ENCODE assay signal across 11 mouse cellular contexts in genomic region chr10:78353196-78353595, GRCm38 (mm10). TPM values are rescaled to one million over a fixed set of nuclear protein-coding genes. Genes with fewer than 3 reads are reported as not detected.
DNase-seq lines count a peak whose midpoint lies in the region; ATAC-seq and TF ChIP-seq lines count a peak whose summit lies in the region.
"Had no signal": no experiment of that assay in that cellular context is flagged by ENCODE, and none has a peak within 500 bp of the region (broad histone marks: within the 10 kb centered on the region; RNA-seq: fewer than 3 reads in every experiment).

No protein-coding gene starts in this region.

- peaks cover 3% of the 10 kb centered on the region; the same call in 1 of the 2 replicates for H3K36me3 ChIP-seq in forebrain, embryonic 10.5 days (replicated peaks)
- H3K36me3 ChIP-seq in forebrain, embryonic 16.5 days (ENCODE audit: control insufficient read depth, insufficient read depth), result no peaks in the 10 kb centered on the region
- no peaks in the 10 kb centered on the region for H3K36me3 ChIP-seq in forebrain, postnatal 0 days (ENCODE audit: insufficient read depth)
- 0 out of 2 replicates have a peak, but pooled peaks cover 4% of the 10 kb centered on the region for H3K36me3 ChIP-seq in liver, postnatal 0 days (replicated peaks; ENCODE audit: insufficient read depth, low read length)
- H3K36me3 ChIP-seq: stomach, embryonic 15.5 days had no signal

- no peak for TF ChIP-seq EP300 in liver, postnatal 0 days (IDR thresholded peaks at IDR 0.05; ENCODE audit: low read depth)

- no peak for TF ChIP-seq CTCF in left cerebral cortex, adult 2 months (IDR thresholded peaks at IDR 0.05)
- TF ChIP-seq CTCF in forebrain, postnatal 0 days (IDR thresholded peaks at IDR 0.05; ENCODE audit: low read depth), result no peak
- TF ChIP-seq CTCF in liver, postnatal 0 days (IDR thresholded peaks at IDR 0.05; ENCODE audit: low read depth), result no peak

- no peak overlapping the region for H3K9ac ChIP-seq in forebrain, embryonic 16.5 days (replicated peaks; ENCODE audit: low read depth, low read length)
- H3K9ac ChIP-seq in forebrain, postnatal 0 days, result peak overlapping the region; percentile 97; the same call in 1 of the 2 replicates
- no peak overlapping the region for H3K9ac ChIP-seq in liver, postnatal 0 days (replicated peaks)

- H3K4me2 ChIP-seq in forebrain, embryonic 16.5 days (ENCODE audit: low read length), result no peak overlapping the region
- peak overlapping the region; percentile 85 for H3K4me2 ChIP-seq in forebrain, postnatal 0 days (ENCODE audit: low read depth)
- H3K4me2 ChIP-seq in liver, postnatal 0 days (ENCODE audit: low read depth, low read length), result no peak overlapping the region

- peak overlapping the region; percentile 95; the same call in 1 of the 2 replicates for H3K27ac ChIP-seq in forebrain, embryonic 10.5 days
- no peak overlapping the region for H3K27ac ChIP-seq in forebrain, embryonic 16.5 days (ENCODE audit: low read length)
- H3K27ac ChIP-seq in left cerebral cortex, adult 2 months, result peak overlapping the region; percentile 91
- H3K27ac ChIP-seq in forebrain, postnatal 0 days (ENCODE audit: low read depth, low read length), result peak overlapping the region; percentile 80; the same call in 1 of the 2 replicates
- no peak overlapping the region for H3K27ac ChIP-seq in liver, postnatal 0 days (ENCODE audit: low read depth)

- no peak overlapping the region for H3K4me3 ChIP-seq in forebrain, embryonic 10.5 days
- H3K4me3 ChIP-seq in forebrain, embryonic 16.5 days (replicated peaks; ENCODE audit: low read length), result no peak overlapping the region
- no peak overlapping the region; the same call in 1 of the 2 replicates for H3K4me3 ChIP-seq in left cerebral cortex, adult 2 months
- peak overlapping the region; percentile 87; the same call in 1 of the 2 replicates for H3K4me3 ChIP-seq in forebrain, postnatal 0 days (ENCODE audit: low read depth, low read length)
- H3K4me3 ChIP-seq in liver, postnatal 0 days (ENCODE audit: low read depth, low read length), result no peak overlapping the region

- H3K9me3 ChIP-seq in forebrain, embryonic 10.5 days, result no peaks in the 10 kb centered on the region
- H3K9me3 ChIP-seq in forebrain, embryonic 16.5 days (ENCODE audit: control insufficient read depth, low read length), result no peaks in the 10 kb centered on the region
- no peaks in the 10 kb centered on the region for H3K9me3 ChIP-seq in forebrain, postnatal 0 days (ENCODE audit: low read length)
- H3K9me3 ChIP-seq in liver, postnatal 0 days (ENCODE audit: low read length), result no peaks in the 10 kb centered on the region
- H3K9me3 ChIP-seq: stomach, embryonic 15.5 days had no signal

- intact Hi-C loops in left cerebral cortex, adult 2 months (cut with DNase I), result loop anchor here (2.0 to 5.0 kb wide), 2 partner anchors 36 to 51 kb away; no protein-coding TSS in a partner anchor

- 56% methylated on average over 4 of the region's 4 CpGs for WGBS in forebrain, embryonic 10.5 days
- 82% methylated on average over 4 of the region's 4 CpGs for WGBS in forebrain, embryonic 16.5 days
- 79% methylated on average over 4 of the region's 4 CpGs for WGBS in forebrain, postnatal 0 days
- 70% methylated on average over 4 of the region's 4 CpGs for WGBS in liver, postnatal 0 days (ENCODE audit: insufficient replicate concordance)

- peaks cover 38% of the 10 kb centered on the region for H3K4me1 ChIP-seq in forebrain, embryonic 10.5 days
- peaks cover 26% of the 10 kb centered on the region for H3K4me1 ChIP-seq in forebrain, embryonic 16.5 days (replicated peaks; ENCODE audit: control insufficient read depth, insufficient read depth, low read length)
- H3K4me1 ChIP-seq in forebrain, postnatal 0 days (ENCODE audit: insufficient read depth), result peaks cover 9% of the 10 kb centered on the region; the same call in 1 of the 2 replicates
- peaks cover 9% of the 10 kb centered on the region for H3K4me1 ChIP-seq in liver, postnatal 0 days (ENCODE audit: insufficient read depth)

- ATAC-seq in forebrain, embryonic 16.5 days, result no peak
- ATAC-seq in forebrain, postnatal 0 days, result no peak
- ATAC-seq in liver, postnatal 0 days, result no peak

- 0 out of 2 replicates have a peak, but pooled peaks cover 5% of the 10 kb centered on the region for H3K27me3 ChIP-seq in forebrain, embryonic 10.5 days (ENCODE audit: poor library complexity, severe bottlenecking)
- H3K27me3 ChIP-seq in forebrain, embryonic 16.5 days (replicated peaks; ENCODE audit: control insufficient read depth, insufficient read depth, low read length), result no peaks in the 10 kb centered on the region
- no peaks in the 10 kb centered on the region for H3K27me3 ChIP-seq in forebrain, postnatal 0 days (ENCODE audit: insufficient read depth, low read length)
- H3K27me3 ChIP-seq in liver, postnatal 0 days (ENCODE audit: insufficient read depth, low read length), result peaks cover 24% of the 10 kb centered on the region
- H3K27me3 ChIP-seq: stomach, embryonic 15.5 days had no signal

- no peak for DNase-seq in forebrain, embryonic 10.5 days (ENCODE audit: extremely low spot score, low spot score)
- DNase-seq in left cerebral cortex, adult 2 months (ENCODE audit: extremely low spot score in 1 of 2, low spot score in 2 of 2), result no peak
- DNase-seq in left cerebral cortex, adult 18-20 months (ENCODE audit: low spot score in 2 of 2), result no peak
- DNase-seq in forebrain, postnatal 0 days, result no peak
- peak; percentile 26 for DNase-seq in neural tube, embryonic 10.5 days (ENCODE audit: extremely low spot score, low spot score)
- DNase-seq in liver, postnatal 0 days, result no peak
- no peak for DNase-seq in cerebellum, postnatal 4 days (ENCODE audit: low spot score in 2 of 2)
- DNase-seq: gastrocnemius, postnatal 10 days; heart, postnatal 4 days had no signal

RNA-seq across cellular contexts. Expression of gene Agpat3, which starts 0.9 kb away (rescaled TPM):
- 36.8 and 37.7 TPM in 2 replicates for polyA plus RNA-seq in forebrain, embryonic 10.5 days (2016; fragmentation: Nextera tagmentation; extraction: Ambion mirVana)
- polyA plus RNA-seq in forebrain, embryonic 16.5 days (2015; fragmentation: Nextera tagmentation; extraction: Ambion mirVana), result 71.2 and 78.2 TPM in 2 replicates
- total RNA-seq in left cerebral cortex, adult 2 months (2021), result 100 to 1,000 TPM; 246 to 255 TPM
- 100 to 1,000 TPM; 233 to 243 TPM for total RNA-seq in left cerebral cortex, adult 18-20 months (2021)
- total RNA-seq in forebrain, postnatal 0 days (2014; rRNA removed), result 72.9 and 94.9 TPM in 2 replicates
- 72.4 and 101 TPM in 2 replicates for polyA plus RNA-seq in forebrain, postnatal 0 days (2015; fragmentation: Nextera tagmentation; extraction: Ambion mirVana)
- polyA plus RNA-seq in liver, postnatal 0 days (2015; fragmentation: Nextera tagmentation; extraction: Ambion mirVana), result 154 and 171 TPM in 2 replicates

RNA-seq across cellular contexts. Expression of gene Rrp1, which starts 59.6 kb away (rescaled TPM):
- 338 and 366 TPM in 2 replicates for polyA plus RNA-seq in forebrain, embryonic 10.5 days (2016; fragmentation: Nextera tagmentation; extraction: Ambion mirVana)
- polyA plus RNA-seq in forebrain, embryonic 16.5 days (2015; fragmentation: Nextera tagmentation; extraction: Ambion mirVana), result 436 and 438 TPM in 2 replicates
- total RNA-seq in left cerebral cortex, adult 2 months (2021), result 100 to 1,000 TPM; 339 to 348 TPM
- 100 to 1,000 TPM; 362 to 368 TPM for total RNA-seq in left cerebral cortex, adult 18-20 months (2021)
- total RNA-seq in forebrain, postnatal 0 days (2014; rRNA removed), result 256 TPM in 2 replicates
- polyA plus RNA-seq in forebrain, postnatal 0 days (2015; fragmentation: Nextera tagmentation; extraction: Ambion mirVana), result 401 and 455 TPM in 2 replicates
- 93.5 and 95.5 TPM in 2 replicates for polyA plus RNA-seq in liver, postnatal 0 days (2015; fragmentation: Nextera tagmentation; extraction: Ambion mirVana)

Comparison
In these comparisons a context has a peak if more than half of its experiments do, and no peak if none do; other contexts are left out.
1. H3K27ac ChIP-seq: peak in forebrain, embryonic 10.5 days (single experiment), left cerebral cortex, adult 2 months (single experiment) and forebrain, postnatal 0 days (single experiment); none in forebrain, embryonic 16.5 days (single experiment) and liver, postnatal 0 days (single experiment).